Mouse (Mus musculus): ENCODE measurements around the gene Rsf1. TPM values are rescaled to one million over a fixed set of nuclear protein-coding genes. Genes with fewer than 3 reads are reported as not detected.
A peak's percentile ranks its signal among the peaks of the same experiment; 100 is the strongest.

The Rsf1 gene
- polyA plus RNA-seq, 1 experiment from 2014 or later = 15.1 TPM

- Histone ChIP-seq H3K4me3 (peak overlapping the region; percentile 99), H3K27me3 (no peaks in the 10 kb centered on the region), H3K9me3 (replicated peaks) (no peaks in the 10 kb centered on the region), H3K27ac (peak overlapping the region; percentile 97), H3K4me2 (peak overlapping the region; percentile 87), H3K4me1 (replicated peaks) (peaks cover 20% of the 10 kb centered on the region), H3K36me3 (no peaks in the 10 kb centered on the region), H3K9ac (peak overlapping the region; percentile 100)
- peak; percentile 63 for ATAC-seq (replicated peaks; ENCODE audit: insufficient number of reproducible peaks, insufficient read depth, low FRiP score, low read depth)
- 0% methylated on average over 11 of the region's 11 CpGs for WGBS
Observed at GRCm38 (mm10) chr7:97580843-97581214, 1.1 kb downstream of the Rsf1 start.

- no peaks in the 10 kb centered on the region for H3K36me3 ChIP-seq
- no peaks in the 10 kb centered on the region for H3K9me3 ChIP-seq (replicated peaks)
- H3K4me2 ChIP-seq = no peak overlapping the region
- H3K4me1 ChIP-seq (replicated peaks) = peaks cover 34% of the 10 kb centered on the region
- H3K27ac ChIP-seq = no peak overlapping the region
- WGBS = 73% methylated on average over 5 of the region's 5 CpGs
- H3K27me3 ChIP-seq = no peaks in the 10 kb centered on the region
- no peak for ATAC-seq (replicated peaks; ENCODE audit: insufficient number of reproducible peaks, insufficient read depth, low FRiP score, low read depth)
- H3K9ac ChIP-seq = no peak overlapping the region
- no peak overlapping the region for H3K4me3 ChIP-seq
Observed at GRCm38 (mm10) chr7:97588506-97588905, 8.8 kb downstream of the Rsf1 start.

DNA sequence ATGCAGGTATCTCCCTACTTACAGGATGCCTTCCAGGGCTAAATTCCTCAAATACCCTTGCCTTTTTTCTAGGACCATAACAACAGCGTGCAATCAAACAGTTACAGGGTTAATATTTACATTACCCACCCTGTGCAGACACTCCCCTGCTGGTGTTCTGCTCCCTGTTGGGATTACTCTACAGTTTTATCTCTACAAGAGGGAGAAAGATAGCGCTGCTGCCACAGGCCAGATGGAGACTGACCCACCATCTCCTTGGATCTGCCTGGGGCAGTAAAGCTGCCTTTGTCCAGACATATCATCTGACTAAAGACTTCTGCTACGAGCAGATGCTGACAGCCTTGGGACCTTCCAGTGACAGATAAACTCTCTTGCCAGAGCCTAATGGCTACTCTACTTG lies 10.8 kb downstream of the Rsf1 start:
- no peak overlapping the region for H3K9ac ChIP-seq
- WGBS = 17% methylated on average over 3 of the region's 3 CpGs
- no peaks in the 10 kb centered on the region for H3K9me3 ChIP-seq (replicated peaks)

GRCm38 (mm10) chr7:97591336-97591735 lies 11.6 kb downstream of the Rsf1 start:
- no peak overlapping the region for H3K9ac ChIP-seq
- no peaks in the 10 kb centered on the region for H3K27me3 ChIP-seq
- ATAC-seq (replicated peaks; ENCODE audit: insufficient number of reproducible peaks, insufficient read depth, low FRiP score, low read depth) = no peak
- H3K9me3 ChIP-seq (replicated peaks) = no peaks in the 10 kb centered on the region
- no peak overlapping the region for H3K27ac ChIP-seq
- H3K4me3 ChIP-seq = no peak overlapping the region
- no peak overlapping the region for H3K4me2 ChIP-seq
- WGBS = 61% methylated on average over 6 of the region's 6 CpGs
- peaks cover 27% of the 10 kb centered on the region for H3K4me1 ChIP-seq (replicated peaks)
- no peaks in the 10 kb centered on the region for H3K36me3 ChIP-seq

More for the DNA sequence above, 10.8 kb downstream of the Rsf1 start:
- no peak for ATAC-seq (replicated peaks; ENCODE audit: insufficient number of reproducible peaks, insufficient read depth, low FRiP score, low read depth)
- Histone ChIP-seq H3K27ac (no peak overlapping the region), H3K4me2 (no peak overlapping the region), H3K4me1 (replicated peaks) (peaks cover 27% of the 10 kb centered on the region), H3K4me3 (no peak overlapping the region), H3K36me3 (no peaks in the 10 kb centered on the region), H3K27me3 (no peaks in the 10 kb centered on the region)

DNA sequence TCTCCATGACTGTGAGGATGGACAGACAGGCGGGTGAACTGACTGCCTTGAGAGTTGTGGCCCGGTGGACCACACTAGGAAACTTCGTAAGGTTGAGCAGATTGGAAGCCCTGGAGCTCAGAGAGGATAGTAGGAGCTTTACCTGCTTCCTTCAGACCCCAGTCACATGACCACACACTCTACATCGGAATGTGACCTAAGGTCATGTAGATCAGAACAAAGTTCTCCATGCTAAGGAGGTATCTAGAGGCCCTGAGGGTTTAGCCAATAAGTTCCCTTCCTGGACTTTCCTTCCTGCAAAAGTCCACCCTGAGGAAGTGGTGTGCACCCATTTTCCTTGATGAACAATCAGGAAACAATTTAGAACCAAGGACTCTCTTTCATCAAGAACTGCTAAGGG lies 12.7 kb downstream of the Rsf1 start:
- Histone ChIP-seq H3K27me3 (no peaks in the 10 kb centered on the region), H3K4me2 (no peak overlapping the region), H3K9me3 (replicated peaks) (no peaks in the 10 kb centered on the region), H3K27ac (no peak overlapping the region), H3K4me1 (replicated peaks) (peaks cover 27% of the 10 kb centered on the region), H3K36me3 (no peaks in the 10 kb centered on the region), H3K4me3 (no peak overlapping the region), H3K9ac (no peak overlapping the region)
- WGBS = 90% methylated on average over 4 of the region's 4 CpGs
- ATAC-seq (replicated peaks; ENCODE audit: insufficient number of reproducible peaks, insufficient read depth, low FRiP score, low read depth) = no peak

GRCm38 (mm10) chr7:97593535-97593934 lies 13.8 kb downstream of the Rsf1 start:
- H3K36me3 ChIP-seq = no peaks in the 10 kb centered on the region
- no peak for ATAC-seq (replicated peaks; ENCODE audit: insufficient number of reproducible peaks, insufficient read depth, low FRiP score, low read depth)
- no peaks in the 10 kb centered on the region for H3K27me3 ChIP-seq
- no peak overlapping the region for H3K4me3 ChIP-seq
- H3K9me3 ChIP-seq (replicated peaks) = no peaks in the 10 kb centered on the region
- WGBS = 73% methylated on average over 2 of the region's 2 CpGs
- H3K27ac ChIP-seq = no peak overlapping the region
- peaks cover 27% of the 10 kb centered on the region for H3K4me1 ChIP-seq (replicated peaks)
- no peak overlapping the region for H3K9ac ChIP-seq
- no peak overlapping the region for H3K4me2 ChIP-seq

DNA sequence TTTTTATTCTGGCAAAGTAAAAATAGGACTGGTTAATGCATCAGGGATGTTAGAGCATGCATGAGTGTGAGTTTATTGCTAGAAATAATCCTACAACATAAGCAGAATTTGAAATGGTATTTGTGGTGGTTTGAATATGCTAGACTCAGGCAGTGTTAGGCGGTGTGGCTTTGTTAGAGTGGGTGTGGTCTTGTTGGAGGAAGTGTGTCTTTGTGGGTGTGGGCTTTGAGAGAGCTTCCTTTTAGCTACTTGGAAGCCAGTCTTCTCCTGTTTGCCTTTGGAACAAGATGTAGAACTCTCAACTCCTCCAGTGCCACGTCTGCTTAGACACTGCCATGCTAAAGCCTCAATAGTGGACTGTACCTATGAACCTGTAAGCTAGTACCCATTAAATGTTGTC lies 18.9 kb downstream of the Rsf1 start:
- WGBS = 87% methylated on average over 2 of the region's 2 CpGs
- H3K9me3 ChIP-seq (replicated peaks) = no peaks in the 10 kb centered on the region
- no peak overlapping the region for H3K4me3 ChIP-seq
- no peaks in the 10 kb centered on the region for H3K27me3 ChIP-seq
- no peak for ATAC-seq (replicated peaks; ENCODE audit: insufficient number of reproducible peaks, insufficient read depth, low FRiP score, low read depth)
- H3K36me3 ChIP-seq = no peaks in the 10 kb centered on the region
- H3K27ac ChIP-seq = no peak overlapping the region
- H3K4me2 ChIP-seq = no peak overlapping the region
- H3K9ac ChIP-seq = no peak overlapping the region
- peaks cover 3% of the 10 kb centered on the region; the same call in 1 of the 2 replicates for H3K4me1 ChIP-seq (replicated peaks)

GRCm38 (mm10) chr7:97621346-97621745 lies 41.7 kb downstream of the Rsf1 start:
- no peak overlapping the region for H3K4me2 ChIP-seq
- no peak overlapping the region for H3K9ac ChIP-seq
- no peak overlapping the region for H3K4me3 ChIP-seq
- ATAC-seq (replicated peaks; ENCODE audit: insufficient number of reproducible peaks, insufficient read depth, low FRiP score, low read depth) = no peak
- no peaks in the 10 kb centered on the region; the same call in 1 of the 2 replicates for H3K4me1 ChIP-seq (replicated peaks)
- no peak overlapping the region for H3K27ac ChIP-seq
- no peaks in the 10 kb centered on the region for H3K36me3 ChIP-seq
- H3K27me3 ChIP-seq = no peaks in the 10 kb centered on the region
- no peaks in the 10 kb centered on the region for H3K9me3 ChIP-seq (replicated peaks)
- 94% methylated on average over 5 of the region's 5 CpGs for WGBS

- no peak for ATAC-seq (replicated peaks; ENCODE audit: insufficient number of reproducible peaks, insufficient read depth, low FRiP score, low read depth)
- no peaks in the 10 kb centered on the region for H3K27me3 ChIP-seq
- H3K27ac ChIP-seq = no peak overlapping the region
- H3K4me3 ChIP-seq = no peak overlapping the region
- no peaks in the 10 kb centered on the region for H3K36me3 ChIP-seq
- no peaks in the 10 kb centered on the region for H3K9me3 ChIP-seq (replicated peaks)
- H3K4me2 ChIP-seq = no peak overlapping the region
- no peak overlapping the region for H3K9ac ChIP-seq
- H3K4me1 ChIP-seq (replicated peaks) = no peaks in the 10 kb centered on the region; the same call in 1 of the 2 replicates
- WGBS = 80% methylated on average over 1 of the region's 1 CpGs
Observed at GRCm38 (mm10) chr7:97622676-97623075, 43.0 kb downstream of the Rsf1 start.

- no peaks in the 10 kb centered on the region for H3K27me3 ChIP-seq
Observed at GRCm38 (mm10) chr7:97623402-97623801, 43.7 kb downstream of the Rsf1 start.

DNA sequence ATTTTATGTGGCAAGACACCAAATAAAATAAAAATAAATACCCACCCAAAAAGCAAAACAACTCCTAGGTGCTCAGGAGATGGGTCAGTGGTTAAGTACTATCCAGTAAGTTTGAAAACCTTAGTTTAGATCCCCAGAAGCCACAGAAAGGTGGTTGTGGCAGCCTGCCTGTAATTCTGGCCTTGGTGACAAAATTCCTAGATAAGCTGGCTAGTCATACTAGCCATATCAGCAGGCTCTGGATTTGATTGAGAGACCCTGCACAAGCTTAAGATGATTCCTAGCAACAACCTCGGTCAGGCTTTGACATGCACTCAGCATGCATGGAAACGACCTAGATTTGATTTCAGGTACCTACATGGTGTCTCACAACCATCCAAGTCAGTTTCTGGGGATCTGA lies 49.7 kb downstream of the Rsf1 start:
- peaks cover 12% of the 10 kb centered on the region for H3K4me1 ChIP-seq (replicated peaks)
- no peaks in the 10 kb centered on the region for H3K36me3 ChIP-seq
- H3K9me3 ChIP-seq (replicated peaks) = no peaks in the 10 kb centered on the region
- no peak overlapping the region for H3K4me2 ChIP-seq
- H3K4me3 ChIP-seq = no peak overlapping the region
- H3K27ac ChIP-seq = peak overlapping the region; percentile 42; the same call in 1 of the 2 replicates
- no peaks in the 10 kb centered on the region for H3K27me3 ChIP-seq
- 26% methylated on average over 2 of the region's 2 CpGs for WGBS
- no peak overlapping the region for H3K9ac ChIP-seq
- no peak for ATAC-seq (replicated peaks; ENCODE audit: insufficient number of reproducible peaks, insufficient read depth, low FRiP score, low read depth)

More at GRCm38 (mm10) chr7:97623402-97623801, 43.7 kb downstream of the Rsf1 start:
- Histone ChIP-seq H3K9me3 (replicated peaks) (no peaks in the 10 kb centered on the region), H3K27ac (no peak overlapping the region), H3K4me3 (no peak overlapping the region), H3K4me1 (replicated peaks) (no peaks in the 10 kb centered on the region; the same call in 1 of the 2 replicates), H3K9ac (no peak overlapping the region), H3K36me3 (no peaks in the 10 kb centered on the region), H3K4me2 (no peak overlapping the region)
- no peak for ATAC-seq (replicated peaks; ENCODE audit: insufficient number of reproducible peaks, insufficient read depth, low FRiP score, low read depth)

GRCm38 (mm10) chr7:97631290-97631689 lies 51.6 kb downstream of the Rsf1 start:
- Histone ChIP-seq H3K4me3 (no peak overlapping the region), H3K27me3 (no peaks in the 10 kb centered on the region), H3K9ac (no peak overlapping the region), H3K4me2 (no peak overlapping the region), H3K36me3 (no peaks in the 10 kb centered on the region), H3K4me1 (replicated peaks) (peaks cover 12% of the 10 kb centered on the region), H3K27ac (no peak overlapping the region), H3K9me3 (replicated peaks) (no peaks in the 10 kb centered on the region)
- ATAC-seq (replicated peaks; ENCODE audit: insufficient number of reproducible peaks, insufficient read depth, low FRiP score, low read depth) = no peak
- 88% methylated on average over 2 of the region's 2 CpGs for WGBS
